Mouse (Mus musculus) ES-Bruce4 (cell line): ENCODE data around the gene Hoxb4. TPM values are rescaled to one million over a fixed set of nuclear protein-coding genes. Genes with fewer than 3 reads are reported as not detected.

Experiments used
- H3K27ac ChIP-seq: 2 replicates; pipeline ENCODE4 v1.5.1; 2012; ENCODE audit warnings: low read length, inconsistent platforms; ENCODE audit not compliant: insufficient read depth
- H3K27me3 ChIP-seq: 2 replicates; pipeline ENCODE4 v1.6.1; 2012; ENCODE audit warnings: mild to moderate bottlenecking, low read length, inconsistent platforms; ENCODE audit not compliant: control insufficient read depth, poor library complexity, insufficient read depth, severe bottlenecking
- H3K36me3 ChIP-seq: 2 replicates; pipeline ENCODE4 v1.6.1; 2012; ENCODE audit warnings: inconsistent platforms, mild to moderate bottlenecking, low read length, moderate library complexity; ENCODE audit not compliant: control insufficient read depth, poor library complexity, insufficient read depth, severe bottlenecking
- H3K4me1 ChIP-seq: one replicate; pipeline ENCODE4 v1.8.1; 2011; ENCODE audit warnings: low read length; ENCODE audit not compliant: control insufficient read depth, insufficient read depth
- H3K4me3 ChIP-seq: 2 replicates; pipeline ENCODE4 v1.5.1; 2011; ENCODE audit warnings: low read depth, mild to moderate bottlenecking, low read length
- H3K9ac ChIP-seq: 2 replicates; pipeline ENCODE4 v1.6.1; 2012; ENCODE audit warnings: low read depth, mild to moderate bottlenecking, inconsistent platforms; ENCODE audit not compliant: poor library complexity, severe bottlenecking
- H3K9me3 ChIP-seq: replicated peaks from 2 replicates; pipeline ENCODE4 v1.6.1; 2012; ENCODE audit warnings: mild to moderate bottlenecking, low read length, inconsistent platforms; ENCODE audit not compliant: control insufficient read depth, poor library complexity, insufficient read depth, severe bottlenecking
- CTCF ChIP-seq: IDR thresholded peaks from one replicate; pipeline ENCODE4 v1.8.1; 2011; ENCODE audit warnings: low read depth, low read length
- EP300 ChIP-seq: IDR thresholded peaks from 2 replicates; pipeline ENCODE4 v1.6.1; 2011; ENCODE audit warnings: low read depth, low read length; ENCODE audit not compliant: insufficient read depth
- POLR2A ChIP-seq: IDR thresholded peaks from one replicate; pipeline ENCODE4 v1.8.1; 2011; ENCODE audit warnings: low read length; ENCODE audit not compliant: insufficient read depth
- polyA plus RNA-seq: library from polyadenylated mRNA; stranded (reverse); fragments of >200 nt; gene quantifications from 2 replicates; pipeline ENCODE4 v1.2.4, GENCODE M21; 2011; ENCODE audit warnings: low read depth; ENCODE audit not compliant: missing spikeins, insufficient read depth, insufficient read length

Gene Hoxb4
- polyA plus RNA-seq, 1 experiment = 0.70 TPM

- H3K4me1 ChIP-seq = peaks cover 2% of the 10 kb centered on the region
- H3K9me3 ChIP-seq = no peaks in the 10 kb centered on the region
- TF ChIP-seq CTCF (no peak), POLR2A (no peak), EP300 (no peak)
- no peaks in the 10 kb centered on the region for H3K36me3 ChIP-seq
- peaks cover 65% of the 10 kb centered on the region for H3K27me3 ChIP-seq
- no peak overlapping the region for H3K9ac ChIP-seq
- H3K27ac ChIP-seq = no peak overlapping the region
- H3K4me3 ChIP-seq = no peak overlapping the region
These were observed 30.3 kb downstream of the Hoxb4 start for GRCm38 (mm10) chr11:96348141-96348928.

- Histone ChIP-seq H3K4me1 (peaks cover 2% of the 10 kb centered on the region), H3K9me3 (no peaks in the 10 kb centered on the region), H3K27me3 (peaks cover 62% of the 10 kb centered on the region), H3K36me3 (no peaks in the 10 kb centered on the region), H3K4me3 (no peak overlapping the region), H3K9ac (no peak overlapping the region), H3K27ac (no peak overlapping the region)
- TF ChIP-seq CTCF = no peak
- TF ChIP-seq POLR2A = no peak
- no peak for TF ChIP-seq EP300
These were observed 30.9 kb downstream of the Hoxb4 start for GRCm38 (mm10) chr11:96348988-96349387.

DNA sequence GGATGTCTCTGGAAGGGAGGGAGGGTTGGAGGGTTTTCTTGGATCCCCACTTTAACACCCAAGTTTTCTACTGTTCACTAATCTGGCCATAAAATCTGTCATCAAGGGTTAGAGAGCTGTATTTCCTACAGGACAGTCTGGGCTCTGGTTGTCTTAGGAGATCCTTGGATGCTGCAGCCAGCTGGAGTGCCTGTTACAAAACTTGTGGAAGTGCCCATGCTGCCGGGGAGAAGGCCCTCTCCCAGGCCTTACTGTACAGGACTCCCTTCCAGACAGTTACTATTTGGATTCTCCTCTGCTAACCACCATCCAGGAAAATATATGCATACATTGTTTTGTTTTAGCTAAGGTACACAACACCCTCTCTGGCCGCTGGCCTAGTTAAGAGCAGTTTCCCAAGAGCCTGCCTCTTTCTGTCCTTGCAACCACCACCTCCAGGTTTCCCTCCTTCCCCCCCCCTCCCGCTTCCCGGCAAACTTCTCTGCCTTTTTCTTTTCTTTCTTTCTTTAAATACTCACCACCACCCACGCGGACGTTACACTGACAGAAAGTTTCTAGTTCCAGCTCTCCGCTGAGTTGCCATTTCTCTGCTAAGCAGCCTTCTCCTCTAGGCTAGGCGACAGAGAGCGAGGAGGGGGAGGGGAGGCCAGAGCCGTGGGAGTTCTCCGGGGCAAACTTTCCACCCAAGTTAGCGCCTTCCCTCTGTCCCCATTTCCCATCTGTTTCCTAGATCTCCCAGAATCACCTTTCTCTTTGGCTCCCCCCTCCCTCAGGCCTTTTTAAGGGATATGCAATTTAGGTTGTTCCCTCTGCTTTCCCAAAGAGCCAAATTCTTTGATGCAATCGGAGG is 31.6 kb downstream of the Hoxb4 start:
- Histone ChIP-seq H3K27me3 (peaks cover 57% of the 10 kb centered on the region), H3K27ac (no peak overlapping the region), H3K9me3 (no peaks in the 10 kb centered on the region), H3K4me1 (peaks cover 2% of the 10 kb centered on the region), H3K36me3 (no peaks in the 10 kb centered on the region), H3K9ac (no peak overlapping the region), H3K4me3 (no peak overlapping the region)
- no peak for TF ChIP-seq CTCF
- no peak for TF ChIP-seq EP300
- no peak for TF ChIP-seq POLR2A

DNA sequence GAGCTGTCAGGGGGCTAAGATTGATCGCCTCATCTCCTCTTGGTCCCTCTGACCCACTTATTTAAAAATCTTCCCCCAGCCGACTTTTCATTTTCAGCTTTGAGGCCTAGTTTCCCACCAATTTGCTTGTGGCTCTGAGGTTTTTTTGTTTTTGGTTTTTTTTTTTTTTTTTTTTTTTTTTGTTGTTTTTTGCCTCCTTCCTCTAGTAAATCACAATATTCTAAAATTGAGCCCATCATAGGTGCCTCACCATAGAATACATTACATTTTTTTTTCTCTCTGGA is 32.2 kb downstream of the Hoxb4 start, which contains the start of gene Hoxb2:
Hoxb2 (plus strand) TSS at position 185 of the 284 bp plus-strand sequence.
- H3K4me1 ChIP-seq = peaks cover 2% of the 10 kb centered on the region
- TF ChIP-seq CTCF (no peak), POLR2A (no peak), EP300 (no peak)
- H3K27me3 ChIP-seq = peaks cover 54% of the 10 kb centered on the region
- H3K4me3 ChIP-seq = no peak within 1 kb of the TSS
- no peaks in the 10 kb centered on the region for H3K9me3 ChIP-seq
- no peak within 1 kb of the TSS for H3K9ac ChIP-seq
- no peak within 1 kb of the TSS for H3K27ac ChIP-seq
- no peaks in the 10 kb centered on the region for H3K36me3 ChIP-seq

- H3K27me3 ChIP-seq = peaks cover 51% of the 10 kb centered on the region
- no peak overlapping the region for H3K27ac ChIP-seq
- peaks cover 2% of the 10 kb centered on the region for H3K4me1 ChIP-seq
- H3K36me3 ChIP-seq = no peaks in the 10 kb centered on the region
- H3K9ac ChIP-seq = no peak overlapping the region
- TF ChIP-seq CTCF = no peak
- no peak for TF ChIP-seq POLR2A
- TF ChIP-seq EP300 = no peak
- no peaks in the 10 kb centered on the region for H3K9me3 ChIP-seq
- H3K4me3 ChIP-seq = no peak overlapping the region
These were observed 32.7 kb downstream of the Hoxb4 start for GRCm38 (mm10) chr11:96350791-96351190.

- no peaks in the 10 kb centered on the region for H3K9me3 ChIP-seq
- no peak overlapping the region for H3K9ac ChIP-seq
- peaks cover 2% of the 10 kb centered on the region for H3K4me1 ChIP-seq
- no peak overlapping the region for H3K27ac ChIP-seq
- TF ChIP-seq EP300 (no peak), POLR2A (no peak)
- no peak overlapping the region for H3K4me3 ChIP-seq
- H3K36me3 ChIP-seq = no peaks in the 10 kb centered on the region
- peaks cover 51% of the 10 kb centered on the region for H3K27me3 ChIP-seq
These were observed 33.2 kb downstream of the Hoxb4 start for GRCm38 (mm10) chr11:96351312-96351711.
